Mouse (Mus musculus) liver, embryonic 16.5 days (tissue): Measurements from ENCODE around the gene Pou2f2. TPM values are rescaled to one million over a fixed set of nuclear protein-coding genes. Genes with fewer than 3 reads are reported as not detected.
"Not testable (repeated sequence)": the region's sequence is repeated elsewhere in the genome, so short reads cannot be mapped to it uniquely, and the experiment has no call there.

Experiments
- ATAC-seq: fragments of 200-750 bp; cut with Nextera tagmentation; 2 replicates; pipeline ENCODE4 v1.8.0; 2017; ENCODE audit warnings: low read depth, mild to moderate bottlenecking, moderate number of reproducible peaks, moderate library complexity
- H3K27ac ChIP-seq: fragments of 300-500 bp; sonication (generic); 2 replicates; pipeline ENCODE4 v1.5.1; 2014; ENCODE audit warnings: mild to moderate bottlenecking, low read length
- H3K27me3 ChIP-seq: fragments of 300-500 bp; sonication (generic); 2 replicates; pipeline ENCODE4 v1.6.1; 2014; ENCODE audit warnings: low read depth, low read length, mixed read lengths; ENCODE audit not compliant: control insufficient read depth, insufficient read depth
- H3K36me3 ChIP-seq: fragments of 300-500 bp; sonication (generic); 2 replicates; pipeline ENCODE4 v1.6.1; 2014; ENCODE audit warnings: mild to moderate bottlenecking; ENCODE audit not compliant: control insufficient read depth, insufficient read depth
- H3K4me1 ChIP-seq: fragments of 300-500 bp; sonication (generic); 2 replicates; pipeline ENCODE4 v1.6.1; 2014; ENCODE audit warnings: low read depth, low read length, mixed read lengths; ENCODE audit not compliant: control insufficient read depth
- H3K4me2 ChIP-seq: fragments of 300-500 bp; sonication (generic); 2 replicates; pipeline ENCODE4 v1.6.1; 2014; ENCODE audit warnings: low read depth, low read length, mixed read lengths
- H3K4me3 ChIP-seq: fragments of 300-500 bp; sonication (generic); 2 replicates; pipeline ENCODE4 v1.5.1; 2014; ENCODE audit warnings: low read depth, mild to moderate bottlenecking, low read length
- H3K9ac ChIP-seq: fragments of 300-500 bp; sonication (generic); 2 replicates; pipeline ENCODE4 v1.6.1; 2014; ENCODE audit warnings: low read depth, low read length
- H3K9me3 ChIP-seq: fragments of 300-500 bp; sonication (generic); replicated peaks from 2 replicates; pipeline ENCODE4 v1.6.1; 2016; ENCODE audit warnings: low read length; ENCODE audit not compliant: control insufficient read depth
- WGBS: fragments of 180-500 bp; shearing (Covaris S2); extraction: QIAGEN DNeasy Blood & Tissue Kit; methylation state at CpG from one replicate; pipeline ENCODE4 v1.1.7; 2014; ENCODE audit not compliant: insufficient replicate concordance; 5-methylcytosine and 5-hydroxymethylcytosine counted together
- microRNA-seq: library from miRNA; unstranded; fragments of <30 nt; microRNA quantifications from one replicate; pipeline ENCODE4, GENCODE M21; 2016
- polyA plus RNA-seq: library from polyadenylated mRNA; unstranded; fragments of >200 nt; fragmentation: Nextera tagmentation; extraction: Ambion mirVana; gene quantifications from 2 replicates; pipeline ENCODE4 v1.2.1, GENCODE M21; 2015

Gene Pou2f2
- polyA plus RNA-seq, 1 experiment from 2014 or later, result 1.7 TPM

- Histone ChIP-seq H3K9ac (no peak overlapping the region), H3K4me3 (no peak overlapping the region), H3K27ac (peak overlapping the region; percentile 78), H3K4me1 (no peaks in the 10 kb centered on the region), H3K36me3 (no peaks in the 10 kb centered on the region), H3K4me2 (peak overlapping the region; percentile 15; the same call in 1 of the 2 replicates), H3K27me3 (no peaks in the 10 kb centered on the region), H3K9me3 (no peaks in the 10 kb centered on the region)
- peak; percentile 79 for ATAC-seq
- 49% methylated on average over 3 of the region's 3 CpGs for WGBS
Measured at GRCm38 (mm10) chr7:25052587-25052986, 126.9 kb downstream of the Pou2f2 start.

GRCm38 (mm10) chr7:25049295-25049930, 130.1 kb downstream of the Pou2f2 start:
- 67% methylated on average over 16 of the region's 16 CpGs for WGBS

GRCm38 (mm10) chr7:25047363-25047762, 132.2 kb downstream of the Pou2f2 start:
- WGBS, result 74% methylated on average over 8 of the region's 8 CpGs
- Histone ChIP-seq H3K4me1 (no peaks in the 10 kb centered on the region), H3K4me2 (no peak overlapping the region), H3K27me3 (no peaks in the 10 kb centered on the region), H3K9me3 (no peaks in the 10 kb centered on the region), H3K27ac (no peak overlapping the region), H3K4me3 (no peak overlapping the region), H3K36me3 (no peaks in the 10 kb centered on the region), H3K9ac (no peak overlapping the region)
- no peak for ATAC-seq

More at GRCm38 (mm10) chr7:25049295-25049930, 130.1 kb downstream of the Pou2f2 start:
- Histone ChIP-seq H3K27me3 (no peaks in the 10 kb centered on the region), H3K4me1 (no peaks in the 10 kb centered on the region), H3K4me3 (no peak overlapping the region), H3K27ac (no peak overlapping the region), H3K36me3 (no peaks in the 10 kb centered on the region), H3K9ac (no peak overlapping the region), H3K4me2 (no peak overlapping the region), H3K9me3 (no peaks in the 10 kb centered on the region)
- no peak for ATAC-seq

GRCm38 (mm10) chr7:25044599-25044998, 134.9 kb downstream of the Pou2f2 start:
- H3K27me3 ChIP-seq, H3K36me3 ChIP-seq, H3K4me3 ChIP-seq, ATAC-seq, H3K9ac ChIP-seq, H3K9me3 ChIP-seq, H3K27ac ChIP-seq, H3K4me1 ChIP-seq, H3K4me2 ChIP-seq: not testable (repeated sequence)
- WGBS, result 81% methylated on average over 7 of the region's 7 CpGs

- no peaks in the 10 kb centered on the region for H3K4me1 ChIP-seq
- H3K4me2 ChIP-seq, result no peak overlapping the region
- H3K27me3 ChIP-seq, result no peaks in the 10 kb centered on the region
- no peaks in the 10 kb centered on the region for H3K36me3 ChIP-seq
- no peak for ATAC-seq
- no peak overlapping the region for H3K4me3 ChIP-seq
- no peak overlapping the region for H3K27ac ChIP-seq
- H3K9me3 ChIP-seq, result no peaks in the 10 kb centered on the region
- no peak overlapping the region for H3K9ac ChIP-seq
- WGBS, result 77% methylated on average over 12 of the region's 12 CpGs
Measured at GRCm38 (mm10) chr7:25041921-25042320, 137.6 kb downstream of the Pou2f2 start.

Small RNA genes within 50 kb of the gene (microRNA-seq; reads per million reads assigned to microRNA genes)
- not detected for gene Mir6537
- 0.74 reads per million for gene Mir7048

Other genes with a start within 250 kb of the Pou2f2 start
- not detected in 2 replicates for gene Gm4881, start 235.2 kb downstream of the Pou2f2 start, polyA plus RNA-seq
- gene Rabac1, start 207.0 kb downstream of the Pou2f2 start, polyA plus RNA-seq, result 56.4 and 58.7 TPM in 2 replicates
- 0.95 and 1.1 TPM in 2 replicates for gene Atp1a3, start 173.8 kb downstream of the Pou2f2 start, polyA plus RNA-seq
- 0.76 and 0.92 TPM in 2 replicates for gene Grik5, start 107.4 kb downstream of the Pou2f2 start, polyA plus RNA-seq
- gene Zfp574, start 107.2 kb downstream of the Pou2f2 start, polyA plus RNA-seq, result 8.1 and 10.4 TPM in 2 replicates
- 29.2 and 31.9 TPM in 2 replicates for gene Dedd2, start 40.9 kb upstream of the Pou2f2 start, polyA plus RNA-seq
- gene Zfp526, start 41.7 kb upstream of the Pou2f2 start, polyA plus RNA-seq, result 1.6 and 1.9 TPM in 2 replicates
- 4.0 and 5.3 TPM in 2 replicates for gene Gsk3a, start 58.1 kb upstream of the Pou2f2 start, polyA plus RNA-seq
- gene Erf, start 71.0 kb upstream of the Pou2f2 start, polyA plus RNA-seq, result 3.4 and 3.6 TPM in 2 replicates
- gene Cic, start 88.0 kb upstream of the Pou2f2 start, polyA plus RNA-seq, result 9.5 and 10.8 TPM in 2 replicates
- gene Pafah1b3, start 118.3 kb upstream of the Pou2f2 start, polyA plus RNA-seq, result 25.6 and 26.2 TPM in 2 replicates
- 0.09 TPM in 1 of 2 replicates, not detected in the other for gene Prr19, start 121.7 kb upstream of the Pou2f2 start, polyA plus RNA-seq
- gene Tmem145, start 126.4 kb upstream of the Pou2f2 start, polyA plus RNA-seq, result 0.07 TPM in 1 of 2 replicates, not detected in the other
- gene Megf8, start 137.4 kb upstream of the Pou2f2 start, polyA plus RNA-seq, result 0.78 and 0.90 TPM in 2 replicates
- not detected in 2 replicates for gene Cnfn, start 190.0 kb upstream of the Pou2f2 start, polyA plus RNA-seq
- 3.4 and 3.8 TPM in 2 replicates for gene Lipe, start 219.0 kb upstream of the Pou2f2 start, polyA plus RNA-seq
- gene Cxcl17, start 233.2 kb upstream of the Pou2f2 start, polyA plus RNA-seq, result 0.15 TPM in 1 of 2 replicates, not detected in the other